Mouse (Mus musculus): ENCODE data around the gene Tspan6.

Tspan6 gene

DNA sequence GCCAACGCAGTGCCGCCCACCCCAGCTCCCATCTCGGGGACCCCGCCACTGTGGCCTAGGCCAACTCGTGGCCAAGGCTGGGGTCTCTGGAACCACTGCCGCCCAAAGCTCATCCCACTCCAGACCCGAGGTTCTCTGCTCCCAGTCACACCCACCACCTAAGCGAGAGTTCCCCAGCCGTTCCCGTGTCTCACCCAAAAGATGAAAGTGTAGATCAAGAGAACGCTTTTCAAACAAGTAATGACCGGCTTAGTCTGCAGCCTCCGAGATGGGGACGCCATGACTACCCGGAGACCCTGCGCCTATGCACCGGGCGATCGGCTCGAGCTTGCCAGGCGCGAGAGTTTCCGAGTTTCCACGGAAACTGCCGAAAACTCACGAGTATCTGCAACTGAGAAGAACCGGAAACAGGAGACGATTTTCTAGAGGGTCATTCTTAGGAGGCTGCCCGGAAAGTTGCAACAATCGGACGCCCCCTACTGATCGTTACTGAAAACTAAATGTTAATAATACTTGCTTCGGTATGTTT is at the start of gene Tspan6:
Tspan6 (minus strand) TSS at position 416 of the 529 bp plus-strand sequence.
- peak; percentile 61 for DNase-seq (ENCODE audit: low read depth, low spot score)

DNA sequence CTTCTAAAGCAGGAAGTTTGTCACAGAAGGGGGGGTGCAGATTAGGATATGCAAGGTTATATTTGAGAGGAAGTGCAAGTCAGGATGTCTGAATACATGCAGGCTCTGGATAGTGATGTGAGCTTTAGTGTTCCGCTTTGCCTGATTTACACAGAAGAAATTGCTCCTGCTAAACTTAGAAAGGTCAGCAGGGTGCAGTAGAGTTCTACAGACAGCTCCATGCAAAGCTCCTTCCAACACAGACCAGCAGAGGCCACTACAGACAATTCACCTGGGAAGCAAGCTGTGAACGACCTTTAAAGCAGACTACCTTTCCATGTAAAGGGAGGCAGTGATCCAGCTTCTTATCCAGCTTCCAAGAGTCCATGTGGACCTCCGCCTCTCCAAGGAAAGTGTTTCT is 49.2 kb upstream of the Tspan6 start:
- peak; percentile 21 for DNase-seq (ENCODE audit: low read depth, low spot score)

- no peak for DNase-seq (ENCODE audit: low read depth, low spot score)
Measured at GRCm38 (mm10) chrX:133939561-133939960, 41.3 kb upstream of the Tspan6 start.

DNA sequence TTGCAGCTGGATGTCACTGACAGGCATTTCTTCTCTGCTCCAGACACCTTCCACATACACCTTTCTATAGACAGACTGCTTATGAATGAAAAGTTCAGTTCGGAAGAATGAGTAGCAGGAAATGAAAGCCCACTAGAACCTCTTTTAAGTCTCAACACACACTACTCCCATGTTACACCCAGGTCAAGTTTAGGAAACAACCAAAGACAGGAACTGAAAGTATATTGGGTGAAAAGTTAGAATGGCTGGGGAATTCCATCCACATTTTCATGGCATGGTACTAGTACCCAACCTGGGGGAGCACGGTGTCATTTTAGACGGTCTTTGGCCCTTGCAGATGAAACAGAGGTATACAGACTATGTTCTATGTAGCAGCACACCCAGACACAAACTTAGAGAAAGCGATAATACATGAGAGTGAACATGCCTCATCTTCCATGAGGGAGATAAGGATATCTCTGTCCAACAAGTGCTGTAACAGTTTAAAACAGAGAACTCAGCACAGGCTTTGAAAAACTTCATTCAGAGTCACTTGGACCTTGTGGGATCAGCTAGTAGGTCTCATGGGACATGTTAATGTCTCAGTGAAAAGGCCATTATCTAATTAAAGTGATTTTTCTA is 38.5 kb upstream of the Tspan6 start:
- no peak for DNase-seq (ENCODE audit: low read depth, low spot score)

DNA sequence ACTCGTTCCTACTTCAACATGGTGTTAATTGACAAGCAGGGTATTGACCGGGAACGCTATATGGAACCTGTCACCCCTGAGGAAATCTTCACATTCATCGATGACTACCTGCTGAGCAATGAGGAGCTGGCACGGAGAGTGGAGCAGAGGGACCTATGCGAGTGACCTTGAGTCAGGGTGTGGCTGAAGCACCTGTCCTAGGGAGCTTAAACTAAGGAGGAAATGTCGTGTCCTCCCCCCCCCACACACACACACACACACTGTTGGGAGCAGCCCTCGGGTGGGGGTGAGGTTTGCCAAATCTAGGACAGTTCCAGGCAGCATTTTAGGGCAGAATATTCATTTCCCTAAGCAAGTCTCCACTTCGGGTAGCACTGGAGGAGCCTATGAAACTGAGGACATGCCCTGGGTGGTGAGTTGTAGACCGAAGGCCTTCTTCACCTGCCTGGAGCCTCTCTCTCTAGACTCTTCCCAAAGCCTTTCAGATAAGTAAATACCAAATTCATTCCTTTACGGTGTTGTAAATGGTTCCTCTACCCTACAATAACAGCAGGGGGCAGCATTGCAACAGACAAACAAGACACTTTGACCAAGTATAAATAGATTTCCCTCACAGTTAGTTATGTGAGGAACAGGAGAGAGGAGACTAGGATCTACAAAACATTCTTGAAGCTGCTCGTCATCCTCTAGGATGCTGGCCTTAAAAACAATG is 33.2 kb upstream of the Tspan6 start:
- peak; percentile 34 for DNase-seq (ENCODE audit: low read depth, low spot score)

DNA sequence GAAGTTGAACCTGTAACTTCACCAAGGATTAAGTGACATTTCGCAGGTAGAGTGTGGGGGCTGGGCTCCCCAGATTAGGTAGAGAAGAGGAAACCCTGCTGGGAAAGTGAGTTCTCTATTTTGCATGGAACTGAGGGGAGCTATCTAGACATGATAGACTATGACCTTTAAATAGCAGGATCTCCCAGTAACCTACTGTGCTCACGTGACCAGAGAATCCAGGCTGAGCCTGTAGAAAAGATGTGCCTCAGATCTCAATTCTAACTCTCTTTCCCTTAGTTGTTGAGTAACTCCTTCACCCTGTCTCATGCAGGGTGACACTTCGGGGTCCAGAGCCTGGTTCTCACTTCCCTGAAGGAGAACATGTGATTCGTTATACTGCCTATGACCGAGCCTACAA is 28.5 kb upstream of the Tspan6 start:
- DNase-seq (ENCODE audit: low read depth, low spot score) = no peak

GRCm38 (mm10) chrX:133921187-133921586 is 23.0 kb upstream of the Tspan6 start:
- no peak for DNase-seq (ENCODE audit: low read depth, low spot score)

GRCm38 (mm10) chrX:133914219-133914618 is 16.0 kb upstream of the Tspan6 start:
- peak; percentile 17 for DNase-seq (ENCODE audit: low read depth, low spot score)

DNA sequence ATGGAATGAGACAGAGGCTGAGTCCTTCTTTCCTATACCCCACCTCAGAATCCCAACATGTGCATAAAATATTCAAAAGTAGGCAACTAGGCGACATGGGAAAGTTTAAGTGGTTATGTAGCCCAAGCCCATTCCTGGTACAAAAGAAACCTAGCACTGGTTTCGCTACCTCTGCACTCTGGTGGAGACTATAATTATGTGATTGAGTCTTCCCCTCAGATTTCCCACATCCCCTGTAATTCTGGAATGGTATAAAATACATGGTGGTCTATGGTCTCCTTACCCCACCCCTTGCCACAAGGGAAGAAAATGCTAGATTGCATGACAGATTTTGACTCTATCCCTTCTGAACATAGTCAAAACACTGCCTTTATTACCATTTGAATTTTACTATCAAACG is 14.8 kb upstream of the Tspan6 start:
- no peak for DNase-seq (ENCODE audit: low read depth, low spot score)

DNA sequence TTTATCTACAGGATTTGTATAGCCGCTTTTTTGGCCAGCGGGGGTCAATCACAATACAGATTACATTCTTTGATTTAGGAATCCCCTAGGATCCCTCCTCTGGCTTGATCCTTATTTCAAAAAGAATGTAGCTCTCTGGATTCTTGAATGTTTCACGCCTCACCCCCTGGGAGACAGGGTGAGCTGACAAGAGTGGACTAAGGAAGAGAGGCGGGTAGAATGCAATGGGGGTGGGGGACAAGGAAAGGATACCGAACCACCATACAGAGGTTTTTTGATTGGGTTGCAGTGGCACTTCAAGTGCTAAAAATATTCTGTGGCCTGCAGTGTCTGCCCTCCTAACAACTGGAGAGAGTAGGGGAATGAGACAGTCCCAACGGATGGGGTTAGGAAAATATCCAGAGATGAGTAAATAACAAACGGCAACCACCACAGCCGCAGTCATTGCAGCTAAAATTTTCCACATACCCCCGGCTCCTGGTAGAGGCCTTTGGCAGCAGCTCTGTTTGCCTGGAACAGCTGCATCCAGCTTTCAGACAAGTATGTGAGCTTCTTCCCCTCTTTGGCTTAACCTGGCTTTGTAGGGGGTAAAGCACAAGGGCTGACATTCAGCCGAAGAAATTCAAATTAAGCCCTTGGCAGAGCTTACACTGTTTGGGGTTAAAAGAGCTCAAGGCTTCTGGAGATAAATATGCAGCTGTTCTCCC is 13.3 kb upstream of the Tspan6 start:
- DNase-seq (ENCODE audit: low read depth, low spot score) = peak; percentile 27

DNA sequence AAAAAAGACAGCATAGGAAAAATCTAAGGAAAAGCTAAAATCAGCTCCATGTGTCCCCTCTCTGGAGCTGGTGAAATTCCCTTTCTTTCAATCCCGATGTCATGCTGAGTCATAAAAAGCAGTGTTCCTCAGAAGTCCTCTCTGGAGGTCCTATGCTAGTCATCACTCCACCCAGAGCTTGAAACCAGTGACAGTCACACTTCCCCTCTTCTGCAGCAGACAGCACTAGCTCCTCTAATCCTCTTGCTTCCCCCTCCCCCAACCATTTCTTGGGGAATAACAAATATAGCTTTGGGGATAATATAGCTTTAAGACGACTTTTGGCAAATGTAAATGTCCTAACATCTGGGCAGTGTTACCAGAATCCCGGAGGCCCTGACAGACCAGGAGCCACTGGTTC is 10.0 kb upstream of the Tspan6 start, which contains the start of gene Srpx2:
Srpx2 (plus strand) TSS at position 166 of the 400 bp plus-strand sequence.
- peak; percentile 24 for DNase-seq (ENCODE audit: low read depth, low spot score)

- no peak for DNase-seq (ENCODE audit: low read depth, low spot score)
Measured at GRCm38 (mm10) chrX:133888111-133888510, 10.1 kb downstream of the Tspan6 start.

DNA sequence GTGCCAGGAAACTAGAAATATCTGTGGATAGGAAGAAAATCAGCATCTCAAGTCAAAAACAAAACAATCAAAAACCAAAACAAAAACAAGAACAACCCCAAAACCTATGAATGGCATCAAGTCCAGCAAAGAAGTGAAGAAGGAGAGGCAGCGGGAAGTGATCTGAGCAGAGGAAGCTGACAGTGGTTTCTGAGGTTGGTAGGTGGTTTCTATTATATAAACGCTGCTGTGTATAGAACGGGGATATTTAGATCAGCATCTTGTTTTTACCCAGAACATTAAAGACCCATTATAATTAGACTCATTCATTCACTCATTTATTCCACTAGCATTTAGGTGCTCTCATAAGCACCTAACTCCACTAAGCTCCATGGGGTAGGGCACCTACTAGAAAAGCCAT is 10.9 kb downstream of the Tspan6 start:
- no peak for DNase-seq (ENCODE audit: low read depth, low spot score)

DNA sequence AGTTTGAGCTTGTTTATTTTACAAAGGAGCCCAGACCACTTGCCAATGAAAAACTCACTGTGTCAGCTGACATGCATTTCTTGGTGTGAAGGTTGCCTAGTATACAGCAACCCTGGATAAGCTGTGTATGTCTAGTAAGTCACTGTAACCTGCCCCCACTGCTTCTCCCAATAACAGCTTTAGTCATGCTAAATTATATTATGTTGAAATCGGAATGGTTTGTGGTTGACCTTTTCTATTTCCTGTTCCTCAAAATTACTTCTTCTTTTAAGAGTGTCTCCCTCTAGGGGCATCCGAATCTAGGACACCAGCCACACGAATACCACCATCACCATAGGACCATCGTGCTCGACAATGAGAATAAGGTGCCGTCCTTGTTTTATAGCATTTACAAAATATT is 28.5 kb downstream of the Tspan6 start:
- DNase-seq (ENCODE audit: low read depth, low spot score) = no peak

DNA sequence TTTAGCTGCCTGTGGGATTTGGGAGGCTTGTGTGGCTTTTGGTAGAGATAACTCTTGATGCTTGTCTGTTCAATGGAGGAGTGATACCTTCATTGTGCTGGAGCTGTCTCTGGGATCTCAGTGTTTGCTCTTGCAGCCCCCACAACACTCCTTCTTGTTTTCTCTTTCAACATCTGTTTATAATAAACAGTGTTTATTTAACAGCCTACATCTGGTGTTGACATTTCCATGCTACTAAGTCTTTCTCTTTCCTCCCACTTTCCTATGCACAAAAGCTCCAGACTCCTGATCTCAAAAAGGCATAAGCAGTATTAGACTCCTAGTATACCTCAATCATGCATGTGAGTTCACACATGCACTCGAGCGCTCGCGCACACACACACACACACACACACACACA is 44.6 kb downstream of the Tspan6 start:
- DNase-seq (ENCODE audit: low read depth, low spot score) = no peak

GRCm38 (mm10) chrX:133850680-133851079 is 47.5 kb downstream of the Tspan6 start, which contains the start of gene Tnmd:
Gene Tnmd, plus strand, starts transcription at chrX:133850980.
- no peak for DNase-seq (ENCODE audit: low read depth, low spot score)
